Mouse (Mus musculus) fat pad, adult 2 months (tissue): ENCODE measurements around the gene Cpox.

Source experiments
- DNase-seq: peaks from one replicate; pipeline ENCODE4 v3.0.0-alpha.2; 2011; ENCODE audit warnings: low read depth, low spot score; ENCODE audit errors: extremely low read depth

Gene Cpox

DNA sequence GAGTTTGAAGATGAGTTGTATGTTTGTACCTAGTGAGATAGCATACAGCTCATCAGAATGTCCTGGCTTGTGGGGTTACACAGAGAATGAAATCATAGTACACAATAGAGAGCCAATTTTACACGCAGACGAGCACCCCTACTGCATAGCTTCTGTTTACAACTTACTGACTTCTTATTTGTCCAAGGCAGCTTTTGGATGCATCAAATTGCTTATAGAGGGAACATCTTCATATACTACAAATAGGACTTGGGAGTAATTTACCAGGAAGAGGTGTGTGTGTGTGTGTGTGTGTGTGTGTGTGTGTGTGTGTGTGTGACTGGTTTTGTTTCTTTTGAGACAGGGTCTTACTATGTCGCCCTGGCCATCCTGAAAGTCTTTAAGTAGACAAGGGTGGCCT, 1.5 kb upstream of the Cpox start:
- DNase-seq, result no peak

DNA sequence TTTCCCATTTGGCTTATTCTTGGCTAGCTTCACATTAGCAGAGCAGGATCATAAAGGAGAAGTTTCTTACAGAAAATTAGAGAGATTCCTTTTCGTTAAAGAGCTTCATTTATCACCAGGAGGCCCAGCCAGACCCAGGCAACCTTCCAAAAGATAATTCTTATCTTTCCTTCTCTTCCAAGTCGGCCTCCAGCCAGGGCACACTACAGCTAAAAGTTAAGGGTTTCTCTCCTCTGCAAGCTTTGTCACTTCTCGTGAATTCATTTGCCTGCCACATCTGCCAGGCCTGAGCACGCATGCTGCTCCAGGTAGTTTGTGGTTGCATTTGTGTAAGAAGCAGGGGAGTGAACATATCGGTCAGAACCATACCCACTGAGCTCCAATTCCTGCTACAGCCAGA, 828 bp upstream of the Cpox start:
- DNase-seq, result no peak

DNA sequence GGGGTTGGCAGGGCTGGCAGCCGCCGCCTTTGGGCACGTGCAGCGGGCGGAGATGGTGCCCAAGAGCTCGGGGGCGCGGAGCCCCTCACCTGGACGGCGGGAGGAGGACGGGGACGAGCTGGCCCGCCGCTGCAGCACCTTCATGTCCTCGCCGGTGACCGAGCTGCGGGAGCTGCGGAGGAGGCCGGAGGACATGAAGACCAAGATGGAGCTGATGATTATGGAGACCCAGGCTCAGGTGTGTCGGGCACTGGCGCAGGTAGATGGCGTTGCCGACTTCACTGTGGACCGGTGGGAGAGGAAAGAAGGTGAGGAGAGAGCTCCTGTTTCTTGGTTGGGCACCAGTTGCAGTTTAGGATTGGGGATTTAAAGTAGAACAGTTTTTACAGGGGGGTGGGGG, 551 bp downstream of the Cpox start:
- no peak for DNase-seq

DNA sequence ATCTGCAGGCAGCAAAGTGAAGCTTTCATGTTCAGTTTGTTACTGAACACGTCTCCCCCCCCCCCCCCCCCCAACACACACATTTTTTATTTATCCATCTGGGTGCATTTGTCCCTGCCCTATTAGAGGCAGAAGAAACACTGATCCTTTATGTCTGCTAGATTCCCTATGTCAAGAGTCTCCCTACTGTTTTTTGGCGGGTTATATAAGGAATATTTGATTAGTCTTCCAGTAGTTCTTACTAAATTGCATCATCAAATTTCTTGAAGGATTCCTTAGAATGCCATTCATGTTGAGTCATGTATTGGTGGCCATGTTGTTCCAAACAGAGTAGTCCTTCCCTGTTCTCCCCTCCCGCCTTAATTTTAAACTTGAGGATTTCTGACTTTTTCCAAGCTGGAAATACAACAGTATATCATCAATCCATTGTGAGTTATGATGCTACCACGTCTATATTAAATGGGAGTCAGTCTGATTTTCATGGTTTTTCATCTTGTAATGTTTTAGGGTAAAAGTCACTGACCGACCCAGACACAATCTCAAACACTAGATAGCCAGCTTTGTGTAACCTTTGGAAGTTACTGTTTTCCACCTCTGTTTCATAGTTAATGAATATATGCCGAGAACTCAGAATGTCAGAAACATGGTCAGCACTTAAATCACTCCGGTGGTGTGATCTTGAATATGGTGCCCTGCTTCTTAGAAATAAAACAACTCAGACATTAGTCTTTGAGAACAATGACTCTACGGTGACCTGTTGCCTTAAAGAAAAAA, 1.3 kb downstream of the Cpox start:
- no peak for DNase-seq

DNA sequence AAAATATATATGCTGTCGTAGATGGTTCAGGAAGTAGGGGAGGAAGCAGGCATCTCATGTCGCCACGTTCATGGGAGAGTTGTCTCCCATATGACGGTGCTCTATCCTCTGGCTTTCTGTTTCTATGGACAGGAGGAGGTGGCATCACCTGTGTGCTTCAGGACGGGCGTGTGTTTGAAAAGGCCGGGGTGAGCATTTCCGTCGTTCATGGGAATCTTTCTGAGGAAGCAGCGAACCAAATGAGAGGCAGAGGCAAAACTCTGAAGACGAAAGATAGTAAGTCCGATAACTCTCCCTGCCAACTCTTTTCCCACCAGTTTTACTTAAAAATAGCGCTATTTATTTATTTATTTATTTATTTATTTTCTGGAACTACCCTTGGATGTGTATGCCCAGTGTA, 2.3 kb downstream of the Cpox start:
- no peak for DNase-seq

DNA sequence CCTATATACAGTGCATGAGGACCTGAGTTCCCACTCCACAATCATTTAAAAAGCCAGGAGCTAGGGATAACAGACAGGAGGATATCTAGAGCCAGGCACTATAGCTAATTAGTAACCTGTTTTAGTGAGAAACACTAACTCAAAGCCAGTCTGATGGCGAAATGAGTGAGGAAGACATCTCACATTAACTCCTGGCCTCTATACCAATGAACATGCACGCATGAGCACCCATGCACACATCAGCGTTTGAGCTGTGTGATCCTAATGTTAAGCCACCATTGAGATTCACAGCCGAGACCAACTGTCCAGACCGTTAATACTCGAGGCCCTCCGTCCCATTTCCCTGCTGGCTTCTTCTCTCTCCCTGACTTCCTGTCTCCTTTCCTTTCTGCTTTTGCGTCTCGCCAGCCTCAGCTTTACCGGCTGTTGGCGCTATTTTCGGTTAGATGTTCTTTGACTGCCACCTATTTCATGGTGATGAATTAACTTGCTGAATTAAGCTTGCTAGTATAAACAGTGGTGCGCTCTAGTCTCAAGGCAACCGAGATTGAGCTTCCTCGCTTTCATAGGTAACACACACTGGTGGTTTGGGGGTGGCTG, 3.8 kb downstream of the Cpox start:
- DNase-seq, result no peak

DNA sequence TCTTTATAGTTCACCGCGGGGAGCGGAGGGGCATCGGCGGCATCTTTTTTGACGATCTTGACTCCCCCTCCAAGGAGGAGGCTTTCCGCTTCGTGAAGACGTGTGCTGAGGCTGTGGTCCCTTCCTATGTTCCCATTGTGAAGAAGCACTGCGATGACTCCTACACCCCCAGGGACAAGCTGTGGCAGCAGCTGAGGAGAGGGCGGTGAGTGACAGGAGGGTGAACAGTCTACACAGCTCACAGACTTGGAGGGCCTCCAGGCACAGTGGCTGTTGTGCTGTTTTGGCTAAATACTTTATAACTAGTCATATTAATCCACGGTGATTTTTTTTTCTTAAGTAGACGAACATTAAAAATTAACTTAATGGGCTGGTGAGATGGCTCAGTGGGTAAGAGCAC, 5.2 kb downstream of the Cpox start:
- DNase-seq, result no peak

DNA sequence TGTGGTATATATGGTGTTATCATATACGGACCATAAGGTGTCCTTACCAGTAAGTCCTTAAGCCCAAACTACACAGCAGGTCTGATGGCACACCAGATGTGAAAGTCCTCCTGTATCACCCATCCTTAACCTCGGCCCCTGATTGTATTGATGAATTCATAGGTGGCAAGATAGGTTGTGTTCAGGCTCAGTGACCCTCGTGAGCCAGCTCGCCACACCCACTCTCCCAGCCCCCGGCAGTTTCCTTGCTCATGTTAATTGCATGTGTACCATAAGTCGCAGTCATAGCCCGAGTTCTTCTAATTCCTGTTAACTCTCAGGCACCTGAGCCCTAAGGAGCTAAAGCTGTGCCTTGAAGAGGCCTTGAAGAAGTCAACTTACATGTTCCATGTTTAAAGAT, 6.1 kb downstream of the Cpox start:
- DNase-seq, result no peak

DNA sequence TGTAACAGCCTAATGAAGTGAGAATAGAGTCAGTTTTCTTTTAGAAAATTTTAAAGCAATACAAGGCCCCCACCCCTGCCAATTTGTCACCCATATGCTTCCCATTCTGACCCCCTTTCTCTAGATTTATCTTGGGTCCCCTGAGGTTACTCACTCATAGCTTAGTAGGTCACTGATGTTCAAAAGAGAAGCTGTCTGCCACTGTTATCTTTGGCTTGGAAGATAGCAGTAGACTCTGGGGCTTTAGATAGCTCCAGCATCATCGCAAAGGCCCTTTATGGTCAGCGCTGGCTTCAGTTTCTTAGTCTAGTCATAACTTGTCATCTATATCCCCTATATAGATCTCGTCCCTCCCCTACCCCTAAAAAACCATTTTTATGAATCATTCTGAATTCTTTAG, 6.5 kb downstream of the Cpox start:
- no peak for DNase-seq

DNA sequence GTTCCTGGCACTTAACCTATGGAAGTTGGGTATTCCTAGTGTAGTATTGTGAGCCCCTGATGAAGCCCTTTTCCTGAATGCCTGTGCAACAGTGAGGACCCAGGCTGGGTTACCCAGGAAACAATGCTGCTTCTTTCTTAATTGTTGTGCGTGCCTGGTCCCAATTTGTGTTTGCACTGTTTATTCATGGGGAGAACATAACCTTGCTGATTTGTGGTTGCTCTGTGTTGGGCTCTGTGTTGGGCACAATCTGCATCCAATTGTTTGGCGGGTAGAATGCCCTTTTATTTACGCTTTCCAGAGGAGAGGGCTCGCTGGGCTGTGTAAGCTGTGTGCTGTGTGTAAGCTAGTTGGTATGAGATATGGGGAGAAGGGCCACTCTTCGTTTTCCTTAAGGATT, 7.4 kb downstream of the Cpox start:
- no peak for DNase-seq

DNA sequence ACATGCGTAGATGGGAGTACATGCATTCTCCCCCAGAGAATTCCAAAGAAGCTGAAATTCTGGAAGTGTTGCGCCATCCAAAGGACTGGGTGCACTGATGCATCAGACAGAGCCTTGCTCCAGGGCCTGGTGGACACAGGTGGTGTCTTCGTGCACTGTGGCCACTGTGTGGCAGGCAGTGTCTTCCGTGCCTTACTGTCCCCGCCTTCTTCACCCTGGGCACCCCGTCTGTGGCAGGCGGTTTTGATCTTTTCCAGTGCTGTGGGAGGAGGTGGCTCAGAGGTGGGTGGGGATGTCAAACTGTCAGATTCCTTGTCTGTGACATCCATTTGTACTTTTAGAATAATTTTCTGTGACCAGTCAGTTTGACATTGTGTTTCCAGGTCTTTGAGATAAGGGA, 8.6 kb downstream of the Cpox start:
- DNase-seq, result no peak

DNA sequence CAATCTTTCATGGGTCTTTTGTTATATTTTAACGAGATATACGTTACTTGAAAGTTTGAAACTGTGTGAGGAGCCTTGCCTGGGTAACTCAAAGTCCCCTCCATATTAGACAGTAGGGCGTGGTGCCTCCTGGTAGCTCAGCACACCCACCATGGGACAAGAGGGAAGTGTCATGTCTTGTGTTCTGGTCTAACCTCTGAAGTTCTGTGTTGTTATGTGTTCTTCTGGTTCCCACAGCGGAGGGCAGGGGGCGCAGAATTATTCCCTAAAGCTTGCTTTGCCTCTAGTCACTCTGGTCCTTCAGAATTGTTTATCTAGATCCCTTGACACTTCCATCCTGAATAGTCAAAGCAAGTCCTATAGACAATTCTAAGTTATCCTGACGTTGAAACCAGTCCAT, 12.0 kb downstream of the Cpox start:
- DNase-seq, result no peak

DNA sequence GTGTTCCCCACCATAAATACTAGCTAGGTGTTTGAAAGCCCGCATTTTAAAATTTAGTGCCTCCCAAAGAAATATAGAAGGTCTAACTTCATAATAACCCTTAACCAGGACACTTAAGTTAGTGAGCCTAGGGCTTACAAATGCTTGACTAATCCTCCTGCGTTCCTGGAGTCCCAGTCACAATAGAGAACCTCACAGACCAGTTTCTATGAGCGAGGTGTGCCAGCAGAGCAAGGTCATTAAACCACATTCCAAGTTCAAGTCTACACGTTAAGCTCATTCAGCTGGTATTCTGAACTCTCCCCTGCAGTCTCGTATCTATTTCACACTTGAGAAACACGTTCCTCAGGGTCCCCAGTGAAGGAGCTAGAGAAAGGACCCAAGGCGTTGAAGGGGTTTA, 12.8 kb downstream of the Cpox start:
- DNase-seq, result peak; percentile 75

DNA sequence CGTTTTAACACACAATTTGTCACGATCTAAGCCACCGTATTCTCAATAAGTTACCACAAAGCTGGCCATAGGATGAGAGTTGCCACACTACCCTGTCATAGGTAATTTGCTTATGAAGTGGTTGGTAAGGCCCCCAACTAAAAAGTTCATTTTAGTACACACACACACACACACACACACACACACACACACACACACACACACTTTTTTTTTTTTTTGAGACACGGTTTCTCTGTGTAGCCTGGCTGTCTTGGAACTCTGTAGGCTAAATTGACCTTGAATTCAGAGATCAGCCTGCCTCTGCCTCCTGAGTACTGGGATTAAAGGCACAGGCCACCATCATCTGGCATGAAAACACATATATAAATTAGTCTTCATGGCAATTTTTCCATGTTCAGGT, 13.8 kb downstream of the Cpox start:
- DNase-seq, result no peak

DNA sequence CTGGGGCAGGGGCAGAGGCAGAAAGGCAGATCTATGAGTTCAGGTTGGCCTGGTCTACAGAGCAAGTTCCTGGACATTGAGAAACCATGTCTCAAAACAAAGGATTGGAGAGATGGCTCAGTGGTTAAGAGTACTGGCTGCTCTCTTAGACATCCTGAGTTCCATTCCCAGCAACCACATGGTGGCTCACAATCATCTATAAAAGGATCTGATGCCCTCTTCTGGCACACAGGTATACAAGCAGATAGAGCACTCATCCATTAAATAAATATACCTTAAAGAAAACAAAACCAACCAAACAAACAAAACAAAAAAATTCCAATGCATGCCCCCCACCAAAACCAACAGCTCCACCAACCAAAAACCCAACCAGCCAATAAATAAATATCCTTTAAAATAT, 14.4 kb downstream of the Cpox start:
- no peak for DNase-seq

DNA sequence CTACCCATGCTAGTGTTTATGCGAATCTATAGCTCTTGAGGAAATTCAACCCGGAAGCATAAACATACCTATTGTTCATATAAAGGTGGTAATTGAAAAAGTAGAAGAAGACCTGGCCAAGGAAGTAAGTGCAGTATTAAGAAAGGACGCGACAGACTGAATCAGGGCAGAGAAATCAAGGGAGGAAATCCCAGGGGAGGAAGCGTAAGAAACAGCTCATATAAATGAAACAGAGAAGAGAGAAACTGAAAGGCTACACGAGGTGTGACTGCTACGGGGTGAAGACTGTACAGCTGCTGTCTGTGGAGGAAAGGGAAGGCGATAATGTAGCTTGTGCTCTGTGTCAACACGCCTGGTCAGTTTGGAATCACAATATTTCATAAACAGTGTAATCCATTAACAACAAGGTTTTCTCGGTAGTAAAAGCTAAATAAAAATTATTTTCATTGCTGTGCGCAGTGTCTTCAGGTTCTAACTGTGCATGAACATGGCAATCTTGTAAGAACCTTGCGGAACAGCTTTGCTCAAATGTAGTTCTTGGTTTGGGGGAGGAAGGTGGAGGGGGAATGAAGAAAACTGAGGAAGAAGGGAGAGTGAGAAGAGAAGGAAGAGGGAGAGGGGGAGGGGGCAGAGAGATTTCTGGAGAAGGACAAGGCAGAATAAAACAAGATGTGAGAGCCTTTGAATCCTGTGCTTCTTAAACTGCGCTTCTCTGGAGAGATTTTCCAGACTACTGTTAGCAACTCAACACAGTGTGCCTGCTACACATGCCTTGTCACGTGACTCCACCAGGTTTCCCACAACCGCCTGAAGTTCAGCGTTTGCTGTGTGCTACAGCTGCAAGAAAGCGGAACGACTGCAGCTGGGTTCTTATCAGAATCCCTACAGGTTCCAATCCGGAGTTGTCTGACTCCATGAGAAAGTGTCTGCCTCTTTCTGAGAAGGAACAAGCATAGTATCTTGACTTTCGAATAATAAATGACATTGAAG, 15.8 kb downstream of the Cpox start:
- no peak for DNase-seq

DNA sequence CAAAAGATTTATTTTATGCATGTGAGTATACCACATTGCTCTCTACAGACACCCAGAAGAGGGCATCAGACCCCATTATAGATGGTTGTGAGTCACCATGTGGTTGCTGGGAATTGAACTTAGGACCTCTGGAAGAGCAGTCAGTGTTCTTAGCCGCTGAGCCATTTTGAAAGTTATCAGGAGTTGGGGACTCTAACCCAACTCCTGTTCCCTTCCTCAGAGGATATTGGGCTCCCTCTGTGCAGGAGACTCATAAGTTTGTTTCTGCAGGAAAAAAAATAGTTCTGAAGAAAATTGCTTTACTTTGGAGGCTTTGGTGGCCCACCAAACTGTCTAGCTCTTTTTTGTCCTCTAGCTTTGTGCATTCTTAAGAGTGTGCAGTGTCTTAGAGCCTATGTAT, 18.4 kb downstream of the Cpox start:
- no peak for DNase-seq

DNA sequence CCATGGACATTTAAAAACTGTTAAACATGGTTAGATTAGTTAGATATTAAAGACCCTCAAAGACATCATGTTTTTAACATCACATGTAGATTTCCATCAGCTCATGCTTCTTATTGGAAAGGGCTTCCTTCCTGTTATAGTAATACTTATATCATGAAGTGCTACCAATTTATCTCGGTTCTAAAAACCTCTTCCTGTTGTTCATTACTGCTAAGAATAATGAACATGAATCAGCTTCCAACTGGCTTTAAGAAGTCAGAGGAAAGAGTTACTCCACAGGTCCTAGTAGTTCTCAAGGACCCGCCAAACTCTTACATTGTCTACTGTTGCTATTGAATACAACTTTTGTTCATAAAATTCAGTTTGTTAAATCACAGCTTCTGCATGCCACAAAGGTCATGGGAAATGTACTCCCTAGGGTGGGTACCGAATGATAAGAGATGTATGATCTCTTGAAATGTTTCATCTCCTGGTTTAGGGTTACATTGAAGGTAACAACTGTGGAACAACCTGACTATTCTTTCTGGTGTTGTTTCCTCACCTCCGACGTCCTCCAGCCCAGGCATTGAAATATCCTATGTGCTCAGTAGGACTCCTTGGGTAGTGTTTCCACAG, 19.6 kb downstream of the Cpox start:
- no peak for DNase-seq

DNA sequence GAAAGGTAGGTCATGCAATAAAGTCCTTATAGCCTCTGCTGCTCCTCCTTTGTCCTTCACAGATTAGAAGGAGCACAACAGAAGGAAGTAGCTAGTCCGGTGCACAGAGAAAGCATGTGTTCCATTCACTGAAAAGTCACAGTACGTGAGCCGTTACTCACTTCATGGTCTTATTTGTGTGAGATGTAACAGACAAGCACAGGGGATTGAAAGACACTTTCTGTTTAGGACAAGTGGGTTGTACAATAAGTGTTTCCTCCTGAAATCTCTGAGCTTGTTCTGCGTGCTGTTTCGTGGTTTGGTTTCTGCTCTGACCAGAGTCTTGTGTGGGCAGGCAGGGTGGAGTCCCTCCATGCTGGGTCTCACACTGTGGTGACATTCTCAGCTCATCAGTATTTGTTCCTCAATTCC, 20.2 kb downstream of the Cpox start:
- no peak for DNase-seq

DNA sequence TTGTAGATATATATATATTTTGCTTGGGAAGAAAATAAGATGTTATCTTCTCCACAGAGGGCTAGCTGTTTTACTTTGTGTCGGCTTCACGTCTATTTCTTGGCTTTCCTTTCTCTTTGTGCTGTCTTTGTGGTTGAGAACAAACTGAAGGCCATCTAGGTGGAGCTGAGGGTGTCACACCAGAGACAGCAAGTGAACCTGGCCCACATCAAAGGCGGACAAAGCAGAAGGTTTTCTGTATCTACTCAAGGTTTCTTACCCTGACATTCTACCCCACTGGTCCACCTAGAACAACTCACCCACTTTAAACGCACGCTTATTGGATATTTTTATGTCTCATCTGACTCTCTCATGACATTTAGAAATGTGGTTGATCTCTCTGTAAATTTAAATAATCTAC, 24.0 kb downstream of the Cpox start:
- no peak for DNase-seq

DNA sequence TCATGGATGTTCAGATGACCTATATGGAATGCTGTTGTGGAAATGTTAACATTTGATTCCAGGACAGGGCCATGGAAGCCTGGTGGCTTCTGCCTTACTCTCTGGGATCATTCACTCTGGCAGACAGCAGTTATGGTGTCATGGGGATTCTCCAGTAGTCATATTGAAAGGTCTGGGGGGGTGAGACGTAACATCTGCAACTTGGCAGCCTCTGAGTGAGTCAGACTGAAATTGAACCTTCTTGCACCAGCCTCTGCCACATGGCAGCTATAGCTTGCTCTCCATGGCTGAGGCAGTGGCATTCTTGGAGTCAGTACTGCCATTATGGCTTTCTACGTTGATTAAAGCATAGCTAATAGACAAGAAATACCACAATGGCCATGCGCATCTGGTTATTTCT, 26.7 kb downstream of the Cpox start:
- DNase-seq, result no peak
